Mouse (Mus musculus): ENCODE data around the gene Tas2r124. TPM values are rescaled to one million over a fixed set of nuclear protein-coding genes. Genes with fewer than 3 reads are reported as not detected.

The Tas2r124 gene
- total RNA-seq (2012; rRNA removed) (not detected in 2 replicates), total RNA-seq (2014; rRNA removed) (not detected in 2 replicates), polyA plus RNA-seq (2012; ENCODE audit: insufficient read length, low read depth) (not detected in 2 replicates)

- DNase-seq (ENCODE audit: extremely low read depth) = no peak
- Histone ChIP-seq H3K27ac (ENCODE audit: insufficient read depth, low read depth) (no peak within 1 kb of the TSS), H3K4me1 (ENCODE audit: control insufficient read depth in 1 of 2, insufficient read depth in 2 of 2) (no peaks in the 10 kb centered on the region), H3K9ac (ENCODE audit: insufficient read depth, low read depth) (no peak within 1 kb of the TSS), H3K36me3 (replicated peaks in 1 of 2; ENCODE audit: control insufficient read depth in 1 of 2, insufficient read depth in 1 of 2, low read length in 1 of 2) (no peaks in the 10 kb centered on the region), H3K79me2 (replicated peaks; ENCODE audit: control insufficient read depth, extremely low read depth, insufficient read depth, poor library complexity, severe bottlenecking) (no peaks in the 10 kb centered on the region), H3K27me3 (replicated peaks) (no peaks in the 10 kb centered on the region), H3K9me3 (replicated peaks; ENCODE audit: low read length) (peaks cover 8% of the 10 kb centered on the region), H3K4me2 (ENCODE audit: insufficient read depth, low read depth, poor library complexity, severe bottlenecking) (no peak within 1 kb of the TSS), H3K4me3 (replicated peaks in 1 of 3; ENCODE audit: low read depth in 2 of 3, low read length in 2 of 3, poor library complexity in 1 of 3) (no peak within 1 kb of the TSS)
- TF ChIP-seq CHD2 (IDR thresholded peaks at IDR 0.05; ENCODE audit: low read length) (no peak), GABPA (IDR thresholded peaks at IDR 0.05; ENCODE audit: insufficient replicate concordance, low read depth, low read length) (no peak)
- in situ Hi-C loops (cut with MboI; ENCODE audit: low pct_ligation_motif_present, low pct_unique_long_range_greater_than_20kb, low sequenced_read_pairs) = no loop called here
- dilution Hi-C loops (cut with MboI; ENCODE audit: extremely low pct_ligation_motif_present, extremely low pct_unique_long_range_greater_than_20kb, low sequenced_read_pairs) = no loop called here
Observed at GRCm38 (mm10) chr6:132754430-132754829, at the start of gene Tas2r124. TSS of gene Tas2r124 (plus strand) at chr6:132754730.

GRCm38 (mm10) chr6:132711828-132712227 is 42.7 kb upstream of the Tas2r124 start, which contains the start of gene Tas2r122:
TSS of gene Tas2r122 (minus strand) at chr6:132711928.
- TF ChIP-seq ETS1 (conservative IDR thresholded peaks at IDR 0.05; ENCODE audit: low read depth, low read length) (no peak), USF1 (IDR thresholded peaks at IDR 0.05; ENCODE audit: low read depth, low read length) (no peak), JUN (IDR thresholded peaks at IDR 0.05; ENCODE audit: insufficient read depth, low read depth, low read length) (no peak), TCF12 (IDR thresholded peaks at IDR 0.05; ENCODE audit: low read depth, low read length) (no peak), RCOR1 (conservative IDR thresholded peaks at IDR 0.05; ENCODE audit: low read depth, low read length) (no peak), MYC (IDR thresholded peaks at IDR 0.05; ENCODE audit: low read depth, low read length) (no peak), USF2 (conservative IDR thresholded peaks at IDR 0.05; ENCODE audit: low read depth, low read length) (no peak)

GRCm38 (mm10) chr6:132737935-132738334 is 16.6 kb upstream of the Tas2r124 start, which contains the start of gene Tas2r115:
TSS of gene Tas2r115 (minus strand) at chr6:132738035.
- H3K27ac ChIP-seq (ENCODE audit: insufficient read depth, low read depth) = no peak within 1 kb of the TSS
- H3K4me2 ChIP-seq (ENCODE audit: insufficient read depth, low read depth, poor library complexity, severe bottlenecking) = no peak within 1 kb of the TSS
- dilution Hi-C loops (cut with MboI; ENCODE audit: extremely low pct_ligation_motif_present, extremely low pct_unique_long_range_greater_than_20kb, low sequenced_read_pairs) (no loop called here), in situ Hi-C loops (cut with MboI; ENCODE audit: low pct_ligation_motif_present, low pct_unique_long_range_greater_than_20kb, low sequenced_read_pairs) (no loop called here)
- no peak within 1 kb of the TSS for H3K9ac ChIP-seq (ENCODE audit: insufficient read depth, low read depth)
- TF ChIP-seq BHLHE40 (IDR thresholded peaks at IDR 0.05; ENCODE audit: low read depth, low read length) (no peak), MAX (IDR thresholded peaks at IDR 0.05; ENCODE audit: low read length) (no peak), MYC (IDR thresholded peaks at IDR 0.05; ENCODE audit: low read depth, low read length) (no peak), ETS1 (conservative IDR thresholded peaks at IDR 0.05; ENCODE audit: low read depth, low read length) (no peak), ZC3H11A (IDR thresholded peaks at IDR 0.05; ENCODE audit: low read depth, low read length) (no peak), NELFE (IDR thresholded peaks at IDR 0.05; ENCODE audit: low read depth, low read length) (no peak), GABPA (IDR thresholded peaks at IDR 0.05; ENCODE audit: insufficient replicate concordance, low read depth, low read length) (no peak), USF1 (IDR thresholded peaks at IDR 0.05; ENCODE audit: low read depth, low read length) (no peak), UBTF (IDR thresholded peaks at IDR 0.05; ENCODE audit: low read depth, low read length) (no peak), ELF1 (IDR thresholded peaks at IDR 0.05; ENCODE audit: low read depth, low read length) (no peak), CHD2 (IDR thresholded peaks at IDR 0.05; ENCODE audit: low read length) (no peak), NRF1 (IDR thresholded peaks at IDR 0.05; ENCODE audit: low read depth, low read length) (no peak), JUND (conservative IDR thresholded peaks at IDR 0.05; ENCODE audit: low read depth, low read length) (no peak), ZKSCAN1 (IDR thresholded peaks at IDR 0.05; ENCODE audit: borderline replicate concordance, low read depth, low read length) (no peak), IRF4 (IDR thresholded peaks at IDR 0.05; ENCODE audit: low read depth, low read length) (no peak), ZNF384 (IDR thresholded peaks at IDR 0.05; ENCODE audit: low read depth, low read length) (no peak), CTCF (conservative IDR thresholded peaks at IDR 0.05 in 1 of 2, IDR thresholded peaks at IDR 0.05 in 1 of 2; ENCODE audit: low read depth in 2 of 2, low read length in 2 of 2) (no peak), KAT2A (IDR thresholded peaks at IDR 0.05; ENCODE audit: insufficient replicate concordance, low read length) (no peak)
- DNase-seq (ENCODE audit: extremely low read depth) = no peak
- H3K27me3 ChIP-seq (replicated peaks) = no peaks in the 10 kb centered on the region
- no peak within 1 kb of the TSS for H3K4me3 ChIP-seq (replicated peaks in 1 of 3; ENCODE audit: low read depth in 2 of 3, low read length in 2 of 3, poor library complexity in 1 of 3)
- no peaks in the 10 kb centered on the region for H3K36me3 ChIP-seq (replicated peaks in 1 of 2; ENCODE audit: control insufficient read depth in 1 of 2, insufficient read depth in 1 of 2, low read length in 1 of 2)
- no peaks in the 10 kb centered on the region for H3K79me2 ChIP-seq (replicated peaks; ENCODE audit: control insufficient read depth, extremely low read depth, insufficient read depth, poor library complexity, severe bottlenecking)
- H3K9me3 ChIP-seq (replicated peaks; ENCODE audit: low read length) = peaks cover 16% of the 10 kb centered on the region
- no peaks in the 10 kb centered on the region for H3K4me1 ChIP-seq (ENCODE audit: control insufficient read depth in 1 of 2, insufficient read depth in 2 of 2)

More at GRCm38 (mm10) chr6:132711828-132712227, 42.7 kb upstream of the Tas2r124 start, which contains the start of gene Tas2r122:
- dilution Hi-C loops (cut with MboI; ENCODE audit: extremely low pct_ligation_motif_present, extremely low pct_unique_long_range_greater_than_20kb, low sequenced_read_pairs) (no loop called here), in situ Hi-C loops (cut with MboI; ENCODE audit: low pct_ligation_motif_present, low pct_unique_long_range_greater_than_20kb, low sequenced_read_pairs) (no loop called here)
- Histone ChIP-seq H3K36me3 (replicated peaks in 1 of 2; ENCODE audit: control insufficient read depth in 1 of 2, insufficient read depth in 1 of 2, low read length in 1 of 2) (no peaks in the 10 kb centered on the region), H3K4me2 (ENCODE audit: insufficient read depth, low read depth, poor library complexity, severe bottlenecking) (no peak within 1 kb of the TSS), H3K9ac (ENCODE audit: insufficient read depth, low read depth) (no peak within 1 kb of the TSS), H3K27me3 (replicated peaks) (no peaks in the 10 kb centered on the region), H3K27ac (ENCODE audit: insufficient read depth, low read depth) (no peak within 1 kb of the TSS), H3K9me3 (replicated peaks; ENCODE audit: low read length) (peaks cover 12% of the 10 kb centered on the region), H3K79me2 (replicated peaks; ENCODE audit: control insufficient read depth, extremely low read depth, insufficient read depth, poor library complexity, severe bottlenecking) (no peaks in the 10 kb centered on the region), H3K4me1 (ENCODE audit: control insufficient read depth in 1 of 2, insufficient read depth in 2 of 2) (no peaks in the 10 kb centered on the region), H3K4me3 (replicated peaks in 1 of 3; ENCODE audit: low read depth in 2 of 3, low read length in 2 of 3, poor library complexity in 1 of 3) (no peak within 1 kb of the TSS)
- DNase-seq (ENCODE audit: extremely low read depth) = no peak

Measured in CH12.LX (cell line).